Mouse (Mus musculus) CH12.LX (cell line): ENCODE measurements around the gene Ackr1.

Experiments used
- CTCF ChIP-seq, 2 experiments: IDR thresholded peaks in 1 of 2; conservative IDR thresholded peaks in 1 of 2; 2 replicates each; pipeline ENCODE4 v1.5.1; 2011 to 2012; ENCODE audit warnings: low read depth in 2 of 2, low read length in 2 of 2, improper control_type of control experiment in 1 of 2, inconsistent platforms in 1 of 2, mild to moderate bottlenecking in 1 of 2, moderate library complexity in 1 of 2
- EP300 ChIP-seq: IDR thresholded peaks from 2 replicates; pipeline ENCODE4 v1.6.1; 2011; ENCODE audit warnings: low read length, improper control_type of control experiment
- ETS1 ChIP-seq: conservative IDR thresholded peaks from 2 replicates; pipeline ENCODE4 v1.6.1; 2012; ENCODE audit warnings: low read depth, mild to moderate bottlenecking, inconsistent platforms, low read length, improper control_type of control experiment, moderate library complexity
- HCFC1 ChIP-seq: IDR thresholded peaks from 2 replicates; pipeline ENCODE4 v1.6.1; 2012; ENCODE audit warnings: low read depth, mild to moderate bottlenecking, inconsistent platforms, low read length, improper control_type of control experiment
- MAFK ChIP-seq: IDR thresholded peaks from 2 replicates; pipeline ENCODE4 v1.6.1; 2011; ENCODE audit warnings: low read length, improper control_type of control experiment; ENCODE audit not compliant: insufficient replicate concordance
- MAZ ChIP-seq: IDR thresholded peaks from 2 replicates; pipeline ENCODE4 v1.6.1; 2012; ENCODE audit warnings: low read depth, mild to moderate bottlenecking, inconsistent platforms, low read length, improper control_type of control experiment, moderate library complexity
- MEF2A ChIP-seq: IDR thresholded peaks from 2 replicates; pipeline ENCODE4 v1.6.1; 2014; ENCODE audit warnings: low read depth, mild to moderate bottlenecking, inconsistent platforms, low read length, improper control_type of control experiment, borderline replicate concordance
- MXI1 ChIP-seq: IDR thresholded peaks from 2 replicates; pipeline ENCODE4 v1.6.1; 2011; ENCODE audit warnings: mild to moderate bottlenecking, low read depth, low read length, improper control_type of control experiment
- NELFE ChIP-seq: IDR thresholded peaks from 2 replicates; pipeline ENCODE4 v1.6.1; 2011; ENCODE audit warnings: low read depth, low read length, improper control_type of control experiment
- POLR2A ChIP-seq: IDR thresholded peaks from 2 replicates; pipeline ENCODE4 v1.6.1; 2011; ENCODE audit warnings: low read depth, mild to moderate bottlenecking, improper control_type of control experiment, low read length
- SIN3A ChIP-seq: IDR thresholded peaks from 2 replicates; pipeline ENCODE4 v1.6.1; 2012; ENCODE audit warnings: low read length, improper control_type of control experiment, inconsistent platforms
- ZC3H11A ChIP-seq: IDR thresholded peaks from 2 replicates; pipeline ENCODE4 v1.6.1; 2012; ENCODE audit warnings: low read depth, mild to moderate bottlenecking, inconsistent platforms, low read length, improper control_type of control experiment
- ZKSCAN1 ChIP-seq: IDR thresholded peaks from 2 replicates; pipeline ENCODE4 v1.6.1; 2012; ENCODE audit warnings: low read depth, inconsistent platforms, low read length, improper control_type of control experiment, borderline replicate concordance
- ZMIZ1 ChIP-seq: IDR thresholded peaks from 2 replicates; pipeline ENCODE4 v1.6.1; 2012; ENCODE audit warnings: low read depth, mild to moderate bottlenecking, inconsistent platforms, low read length, improper control_type of control experiment

DNA sequence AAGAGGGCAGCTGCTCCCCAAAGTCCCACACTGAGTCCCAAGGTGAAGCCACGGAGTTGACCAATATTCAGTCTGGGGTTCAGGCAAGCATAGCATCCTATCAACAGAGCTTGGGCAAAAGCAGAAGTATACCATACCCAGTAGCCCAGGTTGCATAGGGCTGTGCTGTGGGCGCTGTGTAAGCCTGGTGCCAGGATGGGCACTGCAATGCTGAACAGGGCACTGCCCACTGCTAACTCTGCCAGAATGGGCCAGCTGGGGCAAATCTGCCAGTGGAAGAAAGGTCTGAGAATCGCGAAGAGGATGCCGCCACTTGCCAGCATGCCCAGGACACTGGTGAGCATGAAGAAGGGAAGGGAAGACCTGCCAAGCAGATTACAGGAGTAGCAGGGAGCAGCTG is 1.1 kb downstream of the Ackr1 start:
- TF ChIP-seq POLR2A (no peak), MXI1 (no peak), MEF2A (no peak), MAFK (no peak), SIN3A (no peak), EP300 (no peak), ZKSCAN1 (no peak), MAZ (no peak), ZMIZ1 (no peak), CTCF (conservative IDR thresholded peaks at IDR 0.05 in 1 of 2, IDR thresholded peaks at IDR 0.05 in 1 of 2; ENCODE audit: low read depth in 2 of 2, low read length in 2 of 2) (no peak), ZC3H11A (no peak), NELFE (no peak), HCFC1 (no peak), ETS1 (no peak)
